Mouse (Mus musculus) hematopoietic multipotent progenitor cell, adult 10-12 weeks (in vitro differentiated cells): ENCODE results near the gene A230050P20Rik. TPM values are rescaled to one million over a fixed set of nuclear protein-coding genes. Genes with fewer than 3 reads are reported as not detected.

Source experiments
- polyA plus RNA-seq: library from polyadenylated mRNA; stranded (reverse); fragments of >175 nt; gene quantifications from 2 replicates; pipeline ENCODE4 v1.2.3, GENCODE M21; 2012; ENCODE audit warnings: low replicate concordance

Gene A230050P20Rik
- 86.0 and 279 TPM in 2 replicates for polyA plus RNA-seq

GRCm38 (mm10) chr9:20868448-20869001, at the start of gene A230050P20Rik:
Gene A230050P20Rik, plus strand, starts transcription at chr9:20868642.

GRCm38 (mm10) chr9:20879097-20879792, 10.8 kb downstream of the A230050P20Rik start, which contains the start of gene Angptl6:
Gene Angptl6, minus strand, starts transcription at chr9:20879727.

GRCm38 (mm10) chr9:20887704-20888385, 19.4 kb downstream of the A230050P20Rik start, which contains the start of gene Ppan:
Gene Ppan, plus strand, starts transcription at chr9:20888175.

GRCm38 (mm10) chr9:20898511-20899073, 30.1 kb downstream of the A230050P20Rik start, which contains the start of gene Eif3g:
Gene Eif3g, minus strand, starts transcription at chr9:20898623.

Other genes with a start within 250 kb of the A230050P20Rik start
- gene Ubl5, start 225.8 kb upstream of the A230050P20Rik start, polyA plus RNA-seq = 13.0 and 20.5 TPM in 2 replicates
- 38.3 and 85.5 TPM in 2 replicates for gene Fbxl12, start 223.9 kb upstream of the A230050P20Rik start, polyA plus RNA-seq
- 11.2 and 13.1 TPM in 2 replicates for gene Pin1, start 216.5 kb upstream of the A230050P20Rik start, polyA plus RNA-seq
- gene Olfm2, start 122.3 kb upstream of the A230050P20Rik start, polyA plus RNA-seq = 0.10 TPM in 1 of 2 replicates, not detected in the other
- gene Col5a3, start 53.6 kb upstream of the A230050P20Rik start, polyA plus RNA-seq = 0.94 and 1.0 TPM in 2 replicates
- gene Rdh8, start 50.1 kb upstream of the A230050P20Rik start, polyA plus RNA-seq = not detected in 2 replicates
- 2.3 and 3.8 TPM in 2 replicates for gene Angptl6, start 11.1 kb downstream of the A230050P20Rik start, polyA plus RNA-seq
- 93.7 and 103 TPM in 2 replicates for gene Ppan, start 19.5 kb downstream of the A230050P20Rik start, polyA plus RNA-seq
- gene Eif3g, start 30.0 kb downstream of the A230050P20Rik start, polyA plus RNA-seq = 192 and 471 TPM in 2 replicates
- 59.7 and 61.0 TPM in 2 replicates for gene Dnmt1, start 91.2 kb downstream of the A230050P20Rik start, polyA plus RNA-seq
- gene S1pr2, start 108.1 kb downstream of the A230050P20Rik start, polyA plus RNA-seq = 1.7 and 4.4 TPM in 2 replicates
- 45.9 and 87.9 TPM in 2 replicates for gene Mrpl4, start 134.1 kb downstream of the A230050P20Rik start, polyA plus RNA-seq
- 37.9 and 60.7 TPM in 2 replicates for gene Icam1, start 147.3 kb downstream of the A230050P20Rik start, polyA plus RNA-seq
- 2.4 and 30.5 TPM in 2 replicates for gene Icam4, start 160.7 kb downstream of the A230050P20Rik start, polyA plus RNA-seq
- gene Icam5, start 163.4 kb downstream of the A230050P20Rik start, polyA plus RNA-seq = 1.2 and 1.5 TPM in 2 replicates
- gene Zglp1, start 198.5 kb downstream of the A230050P20Rik start, polyA plus RNA-seq = 4.7 and 6.8 TPM in 2 replicates
- 0.26 and 0.64 TPM in 2 replicates for gene Gm49373, start 204.5 kb downstream of the A230050P20Rik start, polyA plus RNA-seq
- 24.8 and 46.2 TPM in 2 replicates for gene Fdx1l, start 205.0 kb downstream of the A230050P20Rik start, polyA plus RNA-seq
- gene Gm38431, start 223.4 kb downstream of the A230050P20Rik start, polyA plus RNA-seq = 43.7 and 103 TPM in 2 replicates
- 182 and 466 TPM in 2 replicates for gene Raver1, start 223.4 kb downstream of the A230050P20Rik start, polyA plus RNA-seq